Mouse (Mus musculus) intestine, embryonic 15.5 days (tissue): ENCODE measurements around the gene Ppp2r5d. TPM values are rescaled to one million over a fixed set of nuclear protein-coding genes. Genes with fewer than 3 reads are reported as not detected.

ENCODE experiments used
- polyA plus RNA-seq: library from polyadenylated mRNA; unstranded; fragments of >200 nt; fragmentation: Nextera tagmentation; extraction: Ambion mirVana; gene quantifications from 2 replicates; pipeline ENCODE4 v1.2.1, GENCODE M21; 2015

The Ppp2r5d gene
- polyA plus RNA-seq, 1 experiment from 2014 or later, result 71.8 TPM

Other genes starting within 250 kb of the Ppp2r5d start
- gene Ttbk1, start 217.4 kb downstream of the Ppp2r5d start, polyA plus RNA-seq, result 0.24 and 0.26 TPM in 2 replicates
- gene Dnph1, start 208.4 kb downstream of the Ppp2r5d start, polyA plus RNA-seq, result 48.7 and 48.9 TPM in 2 replicates
- 2.8 and 3.4 TPM in 2 replicates for gene Cul9, start 158.7 kb downstream of the Ppp2r5d start, polyA plus RNA-seq
- gene Srf, start 148.9 kb downstream of the Ppp2r5d start, polyA plus RNA-seq, result 7.6 and 8.9 TPM in 2 replicates
- gene Ptk7, start 75.6 kb downstream of the Ppp2r5d start, polyA plus RNA-seq, result 61.8 and 66.2 TPM in 2 replicates
- gene Klc4, start 59.1 kb downstream of the Ppp2r5d start, polyA plus RNA-seq, result 64.6 and 73.2 TPM in 2 replicates
- 148 and 156 TPM in 2 replicates for gene Mrpl2, start 58.9 kb downstream of the Ppp2r5d start, polyA plus RNA-seq
- gene Cul7, start 54.8 kb downstream of the Ppp2r5d start, polyA plus RNA-seq, result 41.1 and 45.7 TPM in 2 replicates
- 56.4 and 58.4 TPM in 2 replicates for gene Rrp36, start 30.8 kb downstream of the Ppp2r5d start, polyA plus RNA-seq
- 133 and 151 TPM in 2 replicates for gene Mea1, start 26.3 kb downstream of the Ppp2r5d start, polyA plus RNA-seq
- 104 and 107 TPM in 2 replicates for gene Klhdc3, start 24.2 kb downstream of the Ppp2r5d start, polyA plus RNA-seq
- 22.6 and 24.8 TPM in 2 replicates for gene Pex6, start 6.4 kb upstream of the Ppp2r5d start, polyA plus RNA-seq
- gene Gnmt, start 24.1 kb upstream of the Ppp2r5d start, polyA plus RNA-seq, result 3.2 and 9.0 TPM in 2 replicates
- gene Cnpy3, start 47.1 kb upstream of the Ppp2r5d start, polyA plus RNA-seq, result 73.9 and 74.9 TPM in 2 replicates
- 0.40 and 0.56 TPM in 2 replicates for gene Ptcra, start 58.6 kb upstream of the Ppp2r5d start, polyA plus RNA-seq
- gene 2310039H08Rik, start 67.5 kb upstream of the Ppp2r5d start, polyA plus RNA-seq, result 81.1 and 96.9 TPM in 2 replicates
- gene Rpl7l1, start 77.6 kb upstream of the Ppp2r5d start, polyA plus RNA-seq, result 149 and 167 TPM in 2 replicates
- gene Bicral, start 153.4 kb upstream of the Ppp2r5d start, polyA plus RNA-seq, result 3.5 and 4.6 TPM in 2 replicates
- 48.2 and 48.6 TPM in 2 replicates for gene Tbcc, start 185.6 kb upstream of the Ppp2r5d start, polyA plus RNA-seq
- not detected in 2 replicates for gene Prph2, start 205.3 kb upstream of the Ppp2r5d start, polyA plus RNA-seq